Mouse (Mus musculus) heart, adult 2 months (tissue): ENCODE results near the gene Atp2a3. TPM values are rescaled to one million over a fixed set of nuclear protein-coding genes. Genes with fewer than 3 reads are reported as not detected.
A peak's percentile ranks its signal among the peaks of the same experiment; 100 is the strongest.

Experiments
- DNase-seq, 2 experiments: peaks; one replicate each; pipeline ENCODE4 v3.0.0; 2021
- H3K27ac ChIP-seq: fragments of 200-600 bp; 2 replicates; pipeline ENCODE4 v1.8.1; 2022
- H3K27me3 ChIP-seq: fragments of 200-500 bp; 2 replicates; pipeline ENCODE4 v1.6.1; 2012; ENCODE audit warnings: mild to moderate bottlenecking, low read length, inconsistent platforms, mixed read lengths; ENCODE audit not compliant: control insufficient read depth, insufficient read depth
- H3K36me3 ChIP-seq: fragments of 200-500 bp; 2 replicates; pipeline ENCODE4 v1.6.1; 2012; ENCODE audit warnings: low read length, inconsistent platforms; ENCODE audit not compliant: control insufficient read depth, insufficient read depth
- H3K4me1 ChIP-seq: fragments of 200-500 bp; 2 replicates; pipeline ENCODE4 v1.6.1; 2011; ENCODE audit warnings: low read length; ENCODE audit not compliant: control insufficient read depth, insufficient read depth
- H3K4me3 ChIP-seq: fragments of 200-600 bp; 2 replicates; pipeline ENCODE4 v1.8.1; 2022
- H3K79me2 ChIP-seq: fragments of 200-500 bp; replicated peaks from 2 replicates; pipeline ENCODE4 v1.6.1; 2012; ENCODE audit warnings: mild to moderate bottlenecking, inconsistent platforms, low read length, moderate library complexity, mixed read lengths; ENCODE audit not compliant: control insufficient read depth, insufficient read depth
- H3K9ac ChIP-seq: fragments of 200-500 bp; 2 replicates; pipeline ENCODE4 v1.6.1; 2012; ENCODE audit warnings: low read depth, mild to moderate bottlenecking, control low read depth, inconsistent platforms, low read length, mixed read lengths
- CTCF ChIP-seq: fragments of 200-600 bp; IDR thresholded peaks from 2 replicates; pipeline ENCODE4 v1.8.1; 2022; ENCODE audit warnings: antibody characterized with exemption, mild to moderate bottlenecking, moderate library complexity
- EP300 ChIP-seq: fragments of 200-500 bp; IDR thresholded peaks from 2 replicates; pipeline ENCODE4 v1.6.1; 2011; ENCODE audit warnings: low read depth, low read length, control low read depth; ENCODE audit not compliant: insufficient read depth
- POLR2A ChIP-seq: fragments of 200-500 bp; IDR thresholded peaks from 2 replicates; pipeline ENCODE4 v1.6.1; 2011; ENCODE audit warnings: mild to moderate bottlenecking, low read depth, low read length, control low read depth; ENCODE audit not compliant: insufficient read depth
- WGBS: fragments of 180-500 bp; shearing (Covaris S2); methylation state at CpG from one replicate; pipeline ENCODE4 v1.1.7; 2018; 5-methylcytosine and 5-hydroxymethylcytosine counted together
- intact Hi-C: fragments of 180-260 bp; cut with DNase I; formaldehyde crosslinking; loops from one replicate; pipeline ENCODE4 v1.15.1; 2025
- polyA plus RNA-seq: library from polyadenylated mRNA; depleted of rRNA; stranded (reverse); fragments of >200 nt; gene quantifications from 2 replicates; pipeline ENCODE4 v1.2.3, GENCODE M21; 2012
- total RNA-seq, 2 experiments: library from RNA; stranded (reverse); gene quantifications; 2 replicates each; pipeline ENCODE4 v1.2.3; 2021

The Atp2a3 gene
- total and polyA plus RNA-seq, 3 experiments = 10.9 to 17.3 (median 14.5) TPM

GRCm38 (mm10) chr11:73023099-73023498 is 62.1 kb downstream of the Atp2a3 start:
- no peak overlapping the region; the same call in 1 of the 2 replicates for H3K27ac ChIP-seq
- peaks cover 12% of the 10 kb centered on the region for H3K4me1 ChIP-seq
- no peak for TF ChIP-seq CTCF
- TF ChIP-seq EP300 = no peak
- TF ChIP-seq POLR2A = no peak
- no peaks in the 10 kb centered on the region for H3K79me2 ChIP-seq
- no peak overlapping the region for H3K4me3 ChIP-seq
- no peak overlapping the region for H3K9ac ChIP-seq
- DNase-seq = peak; percentile 72 to 83
- intact Hi-C loops = no loop called here
- no peaks in the 10 kb centered on the region for H3K27me3 ChIP-seq
- 68% methylated on average over 9 of the region's 9 CpGs for WGBS
- no peaks in the 10 kb centered on the region for H3K36me3 ChIP-seq

GRCm38 (mm10) chr11:73023827-73024226 is 62.9 kb downstream of the Atp2a3 start:
- Histone ChIP-seq H3K4me3 (no peak overlapping the region), H3K4me1 (peaks cover 12% of the 10 kb centered on the region), H3K36me3 (no peaks in the 10 kb centered on the region), H3K9ac (no peak overlapping the region), H3K27ac (no peak overlapping the region), H3K27me3 (no peaks in the 10 kb centered on the region), H3K79me2 (no peaks in the 10 kb centered on the region)
- intact Hi-C loops = no loop called here
- 65% methylated on average over 4 of the region's 4 CpGs for WGBS
- no peak for DNase-seq
- TF ChIP-seq POLR2A = no peak
- TF ChIP-seq CTCF = no peak
- no peak for TF ChIP-seq EP300

- Histone ChIP-seq H3K36me3 (no peaks in the 10 kb centered on the region), H3K27me3 (no peaks in the 10 kb centered on the region), H3K4me3 (no peak overlapping the region), H3K27ac (no peak overlapping the region), H3K9ac (no peak overlapping the region), H3K4me1 (peaks cover 12% of the 10 kb centered on the region), H3K79me2 (no peaks in the 10 kb centered on the region)
- 41% methylated on average over 7 of the region's 7 CpGs for WGBS
- DNase-seq = peak in 1 of 2 experiments; percentile 67
- intact Hi-C loops = no loop called here
- no peak for TF ChIP-seq CTCF
- 0 out of 2 replicates have a peak, but pooled peaks have one; percentile 29 for TF ChIP-seq EP300
- no peak for TF ChIP-seq POLR2A
Observed at GRCm38 (mm10) chr11:73024236-73024904, 63.4 kb downstream of the Atp2a3 start.

- no peak for TF ChIP-seq POLR2A
- TF ChIP-seq EP300 = no peak
- no peak for TF ChIP-seq CTCF
- no peaks in the 10 kb centered on the region for H3K27me3 ChIP-seq
- no peak overlapping the region for H3K4me3 ChIP-seq
- peaks cover 12% of the 10 kb centered on the region for H3K4me1 ChIP-seq
- H3K36me3 ChIP-seq = no peaks in the 10 kb centered on the region
- no peak overlapping the region for H3K9ac ChIP-seq
- no peaks in the 10 kb centered on the region for H3K79me2 ChIP-seq
- H3K27ac ChIP-seq = no peak overlapping the region
- intact Hi-C loops = no loop called here
- 70% methylated on average over 8 of the region's 8 CpGs for WGBS
- no peak for DNase-seq
Observed at GRCm38 (mm10) chr11:73026961-73027360, 66.0 kb downstream of the Atp2a3 start.

- 21% methylated on average over 20 of the region's 20 CpGs for WGBS
- peak overlapping the region; percentile 66 for H3K9ac ChIP-seq
- TF ChIP-seq POLR2A = no peak
- TF ChIP-seq EP300 = no peak
- TF ChIP-seq CTCF = peak; percentile 30
- DNase-seq = peak; percentile 84 to 90
- H3K27ac ChIP-seq = peak overlapping the region; percentile 55; the same call in 1 of the 2 replicates
- peak overlapping the region; percentile 38 for H3K4me3 ChIP-seq
- H3K4me1 ChIP-seq = peaks cover 2% of the 10 kb centered on the region
- no peaks in the 10 kb centered on the region for H3K27me3 ChIP-seq
- intact Hi-C loops = no loop called here
- H3K36me3 ChIP-seq = no peaks in the 10 kb centered on the region
- H3K79me2 ChIP-seq = no peaks in the 10 kb centered on the region
Observed at GRCm38 (mm10) chr11:73030821-73031498, 70.0 kb downstream of the Atp2a3 start.

GRCm38 (mm10) chr11:73031536-73031935 is 70.6 kb downstream of the Atp2a3 start:
- Histone ChIP-seq H3K27me3 (no peaks in the 10 kb centered on the region), H3K4me1 (peaks cover 2% of the 10 kb centered on the region), H3K36me3 (no peaks in the 10 kb centered on the region), H3K9ac (no peak overlapping the region), H3K79me2 (no peaks in the 10 kb centered on the region), H3K27ac (no peak overlapping the region), H3K4me3 (no peak overlapping the region)
- WGBS = 80% methylated on average over 5 of the region's 5 CpGs
- DNase-seq = no peak
- TF ChIP-seq CTCF (no peak), POLR2A (no peak), EP300 (no peak)
- intact Hi-C loops = no loop called here
